Mouse (Mus musculus) layer of hippocampus, adult 8-10 months (tissue): ENCODE measurements around the gene Fam221a. TPM values are rescaled to one million over a fixed set of nuclear protein-coding genes. Genes with fewer than 3 reads are reported as not detected.

Experiments used
- DNase-seq, 2 experiments: peaks; one replicate each; pipeline ENCODE4 v3.0.0; 2022; ENCODE audit warnings: low spot score in 2 of 2
- total RNA-seq, 4 experiments: library from RNA; stranded (reverse); gene quantifications; 2 replicates each; pipeline ENCODE4 v1.2.4; 2022

The Fam221a gene
- total RNA-seq = 1 to 10 TPM in 2 of 4 experiments, under 1 TPM in 2; 0.65 to 2.6 (median 1.1) TPM

GRCm38 (mm10) chr6:49367159-49368054 lies at the start of gene Fam221a:
Fam221a (plus strand) TSS chr6:49367739.
- DNase-seq = peak; percentile 56 to 58

GRCm38 (mm10) chr6:49318966-49319594 lies 48.5 kb upstream of the Fam221a start, which contains the start of gene Ccdc126:
Ccdc126 (plus strand) TSS chr6:49319274.
- peak; percentile 97 for DNase-seq

GRCm38 (mm10) chr6:49319595-49320315 lies 47.8 kb upstream of the Fam221a start:
- DNase-seq = peak in 1 of 2 experiments; percentile 49

GRCm38 (mm10) chr6:49321341-49321740 lies 46.2 kb upstream of the Fam221a start:
- no peak for DNase-seq

GRCm38 (mm10) chr6:49322056-49322455 lies 45.5 kb upstream of the Fam221a start:
- no peak for DNase-seq

DNA sequence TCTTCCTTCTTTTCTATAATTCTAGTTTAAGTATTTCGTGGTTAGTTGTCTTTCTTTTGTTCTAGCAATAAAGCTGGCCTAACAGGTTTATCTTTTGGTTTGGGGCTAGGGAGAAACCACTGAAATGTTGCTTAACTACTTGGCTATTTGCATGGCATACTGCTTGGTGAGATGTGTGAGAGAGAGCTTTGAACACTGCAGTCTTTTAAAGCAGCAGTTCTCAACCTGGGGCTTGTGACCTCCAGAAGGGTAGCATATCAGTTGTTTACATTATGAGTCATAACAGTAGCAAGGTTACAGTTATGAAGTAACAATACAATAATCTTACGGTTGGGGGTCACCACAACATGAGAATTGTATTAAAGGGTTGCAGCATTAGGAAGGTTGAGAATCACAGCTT lies 44.6 kb upstream of the Fam221a start:
- no peak for DNase-seq

GRCm38 (mm10) chr6:49324528-49324927 lies 43.0 kb upstream of the Fam221a start:
- no peak for DNase-seq

- DNase-seq = no peak
These were observed 42.2 kb upstream of the Fam221a start for GRCm38 (mm10) chr6:49325294-49325693.

DNA sequence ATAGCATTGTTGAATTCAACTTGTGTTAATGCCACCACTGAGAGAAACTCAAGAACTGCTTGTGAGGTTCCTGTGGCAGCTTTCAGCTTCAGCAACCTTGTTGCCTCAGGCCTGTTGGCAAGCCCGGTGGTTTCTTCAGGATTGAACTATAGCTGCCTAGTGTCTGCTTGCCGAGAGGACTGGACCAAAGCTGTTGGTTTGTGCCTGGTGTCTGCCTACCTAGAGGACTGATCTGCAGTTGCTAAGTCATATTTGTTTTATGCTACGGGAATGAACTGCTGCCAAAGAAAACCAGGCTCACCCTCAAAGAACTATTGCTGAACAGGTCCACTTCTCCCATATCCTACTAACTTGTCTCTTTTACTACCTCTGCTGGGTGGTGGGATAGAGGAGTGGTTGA lies 40.7 kb upstream of the Fam221a start:
- DNase-seq = no peak

DNA sequence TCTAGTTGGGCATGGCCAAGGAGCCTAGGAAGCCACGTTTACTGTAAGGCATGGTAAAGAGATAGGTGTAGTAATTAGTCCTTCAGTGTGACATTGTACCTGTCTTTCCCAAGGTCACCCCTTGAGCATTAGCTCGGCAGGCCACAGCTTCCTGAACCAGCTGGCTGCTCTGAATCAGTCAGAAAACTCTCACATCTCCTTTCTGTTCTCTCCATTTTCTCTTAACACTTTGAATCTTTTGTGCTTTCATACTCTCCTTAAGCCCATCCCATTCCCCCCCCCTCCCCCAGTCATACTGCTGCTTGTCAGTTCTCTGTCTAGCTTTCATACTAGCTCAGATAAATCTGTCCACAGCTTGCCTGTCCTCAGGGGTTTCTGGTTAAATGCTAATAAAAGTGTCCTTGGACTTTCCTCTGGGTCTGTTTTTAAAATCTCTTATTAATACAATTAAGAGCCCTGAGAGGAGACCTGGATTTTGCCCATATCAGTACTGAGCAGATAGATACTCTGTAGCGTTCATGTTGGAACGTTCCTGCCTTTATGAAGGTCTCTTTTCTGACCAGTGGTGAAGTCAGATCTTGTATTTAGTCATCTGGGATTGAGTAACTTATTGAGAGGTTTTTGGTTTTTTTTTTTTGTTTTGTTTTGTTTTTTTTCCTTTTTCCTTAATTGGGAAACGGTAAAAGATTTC lies 36.0 kb upstream of the Fam221a start:
- DNase-seq = no peak

- no peak for DNase-seq
These were observed 35.5 kb upstream of the Fam221a start for GRCm38 (mm10) chr6:49332060-49332370.

DNA sequence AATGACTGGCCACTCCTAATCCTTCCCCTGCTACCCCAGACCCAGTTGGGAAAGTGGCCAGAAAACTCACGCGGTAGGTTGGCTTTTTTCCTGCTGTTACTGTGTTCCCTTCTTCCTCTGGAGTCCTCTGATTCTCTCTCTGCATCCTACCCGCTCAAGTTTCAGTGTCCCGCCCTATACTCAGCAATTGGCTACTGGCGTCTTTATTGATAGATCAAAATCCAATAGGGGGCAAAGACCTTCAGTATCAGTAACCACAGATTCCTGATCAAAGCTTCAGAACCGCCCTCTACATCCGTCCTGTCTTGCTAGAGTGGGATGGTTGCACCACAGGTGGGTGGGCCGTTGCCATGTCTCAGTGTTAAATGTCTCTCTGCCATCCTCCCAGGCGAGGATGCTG lies 29.0 kb upstream of the Fam221a start:
- no peak for DNase-seq

DNA sequence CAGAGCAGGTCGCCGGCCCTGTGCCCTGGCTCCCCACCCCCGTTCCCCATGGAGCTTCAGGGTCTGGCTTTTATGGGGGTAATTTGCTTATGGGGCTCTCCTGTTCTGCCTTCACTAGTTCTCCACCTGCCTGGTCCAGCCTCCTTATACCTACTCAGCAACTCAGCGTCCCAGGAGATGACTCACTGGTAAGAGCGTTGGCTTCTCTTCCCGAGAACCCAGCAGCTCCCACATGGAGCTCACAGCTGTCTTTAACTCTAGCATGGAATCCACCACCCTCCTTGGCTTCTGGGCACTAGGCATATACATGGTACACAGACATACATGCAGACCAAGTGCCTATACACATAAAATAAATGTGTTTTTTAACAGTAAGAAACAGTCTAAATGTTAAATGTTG lies 28.4 kb upstream of the Fam221a start:
- no peak for DNase-seq

GRCm38 (mm10) chr6:49343737-49344469 lies 23.6 kb upstream of the Fam221a start:
- DNase-seq = no peak

- no peak for DNase-seq
These were observed 17.7 kb upstream of the Fam221a start for GRCm38 (mm10) chr6:49349826-49350225.

DNA sequence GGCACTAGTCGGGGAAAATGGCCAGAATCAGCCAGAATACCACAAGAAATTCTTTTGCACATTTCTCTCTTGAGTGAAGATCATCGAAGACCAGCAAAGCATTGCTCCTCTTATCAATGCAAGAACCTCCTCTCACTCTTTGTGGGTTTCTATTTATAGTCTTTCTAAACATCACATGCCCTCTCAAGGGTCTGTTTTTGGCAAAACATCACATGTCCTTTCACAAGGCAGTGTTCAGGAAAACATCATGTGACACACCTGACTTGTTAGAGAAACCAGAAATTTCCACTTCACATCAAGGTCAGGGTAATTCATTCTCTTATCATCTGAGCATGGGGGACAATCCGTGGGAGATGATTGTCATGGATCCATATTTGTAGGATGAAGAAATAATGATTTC lies 12.9 kb upstream of the Fam221a start:
- no peak for DNase-seq

GRCm38 (mm10) chr6:49355171-49355570 lies 12.4 kb upstream of the Fam221a start:
- DNase-seq = no peak

DNA sequence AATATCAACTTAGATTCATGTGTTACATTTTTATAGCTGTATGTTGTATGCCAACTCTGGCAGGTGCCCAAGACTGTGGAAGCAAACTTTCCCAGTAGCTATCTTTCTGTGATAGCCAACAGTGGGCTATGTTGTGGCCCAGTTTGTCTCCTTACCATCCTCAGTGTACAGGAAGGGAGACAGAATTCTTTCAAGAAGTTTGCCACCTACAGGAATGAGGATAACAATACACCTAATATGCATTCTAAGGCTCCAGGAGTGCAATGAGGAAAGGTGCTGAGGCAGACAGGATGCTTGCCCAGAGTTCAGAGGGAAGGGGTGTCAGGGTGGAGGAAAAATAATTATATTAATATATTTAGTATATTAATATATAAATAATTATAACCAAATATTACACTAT lies 7.1 kb upstream of the Fam221a start:
- no peak for DNase-seq

DNA sequence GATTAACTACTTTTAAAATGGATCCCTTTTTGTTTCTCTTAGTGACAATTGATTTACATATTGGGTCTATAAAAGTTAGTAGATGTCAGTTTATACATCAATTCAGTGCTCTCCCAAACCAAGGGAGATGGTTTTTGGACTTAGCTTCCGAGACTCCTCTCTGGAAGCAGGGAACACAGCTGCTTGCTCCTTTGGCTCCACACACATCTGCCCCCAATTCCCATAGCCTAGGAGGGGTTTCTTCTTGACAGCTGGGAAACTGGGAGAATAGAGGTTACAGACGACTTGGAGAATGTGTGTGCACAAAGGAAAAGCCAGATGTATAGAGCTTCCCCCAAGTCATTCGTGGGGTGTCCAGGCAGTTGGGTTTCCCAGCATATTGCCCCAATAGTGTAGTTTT lies 673 bp downstream of the Fam221a start:
- no peak for DNase-seq

DNA sequence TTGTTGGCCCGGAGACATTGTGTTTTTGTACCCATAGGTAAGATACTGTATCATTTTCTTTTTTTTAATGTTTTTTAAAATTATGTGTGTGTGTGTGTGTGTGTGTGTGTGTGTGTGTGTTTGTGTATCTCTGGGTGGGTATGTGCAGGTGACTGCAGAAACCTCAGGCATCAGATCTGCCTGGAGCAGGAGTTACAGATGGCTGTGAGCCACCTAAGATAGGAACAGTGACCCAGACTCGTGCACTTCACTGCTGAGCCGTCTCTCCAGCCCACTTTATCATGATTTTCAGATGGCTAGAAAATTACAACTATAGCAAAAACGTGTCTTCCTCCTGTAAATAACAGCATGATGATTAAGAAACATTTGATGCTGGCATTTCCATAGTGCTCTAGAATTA lies 5.2 kb downstream of the Fam221a start:
- no peak for DNase-seq

- no peak for DNase-seq
These were observed 6.4 kb downstream of the Fam221a start for GRCm38 (mm10) chr6:49373943-49374342.
